23 mouse cellular contexts compared by ENCODE assay signal in genomic region chr17:34384699-34385098, GRCm38 (mm10). TPM values are rescaled to one million over a fixed set of nuclear protein-coding genes. Genes with fewer than 3 reads are reported as not detected.
"Had no signal": no experiment of that assay in that cellular context is flagged by ENCODE, and none has a peak within 500 bp of the region (broad histone marks: within the 10 kb centered on the region; RNA-seq: fewer than 3 reads in every experiment).

No protein-coding gene starts in this region.

- DNase-seq: liver, embryonic 13.5 days; liver, postnatal 0 days; lung, adult 2 months; lung, postnatal 14 days; lung, postnatal 36 days; retina, postnatal 1 day; right cerebral cortex, adult 18-20 months; right cerebral cortex, postnatal 14 days; thymus, adult 18-20 months; thymus, postnatal 14 days; thymus, postnatal 36 days had no signal

- ATAC-seq: liver, postnatal 0 days; lung, postnatal 0 days; midbrain, embryonic 13.5 days; midbrain, embryonic 15.5 days had no signal

- H3K36me3 ChIP-seq: liver, embryonic 13.5 days; liver, embryonic 15.5 days; lung, embryonic 15.5 days; midbrain, embryonic 13.5 days; midbrain, embryonic 15.5 days; neural tube, embryonic 12.5 days; stomach, embryonic 15.5 days had no signal

- H3K27ac ChIP-seq: liver, embryonic 13.5 days; liver, embryonic 15.5 days; lung, embryonic 15.5 days; macrophage; midbrain, embryonic 13.5 days; midbrain, embryonic 15.5 days; neural tube, embryonic 12.5 days; stomach, embryonic 15.5 days had no signal

- H3K27me3 ChIP-seq: liver, embryonic 13.5 days; lung, embryonic 15.5 days; midbrain, embryonic 13.5 days; midbrain, embryonic 15.5 days; neural tube, embryonic 12.5 days; stomach, embryonic 15.5 days had no signal

- H3K9me3 ChIP-seq: liver, embryonic 13.5 days; liver, embryonic 15.5 days; lung, embryonic 15.5 days; megakaryocyte, embryonic 14.5 days; midbrain, embryonic 13.5 days; midbrain, embryonic 15.5 days; neural tube, embryonic 12.5 days; stomach, embryonic 15.5 days had no signal

- H3K4me3 ChIP-seq: liver, embryonic 13.5 days; liver, embryonic 15.5 days; lung, embryonic 15.5 days; megakaryocyte, embryonic 14.5 days; midbrain, embryonic 13.5 days; midbrain, embryonic 15.5 days; neural tube, embryonic 12.5 days; stomach, embryonic 15.5 days had no signal

- H3K4me2 ChIP-seq: liver, embryonic 13.5 days; liver, embryonic 15.5 days; lung, embryonic 15.5 days; midbrain, embryonic 11.5 days; midbrain, embryonic 13.5 days; midbrain, embryonic 15.5 days; neural tube, embryonic 12.5 days; stomach, embryonic 15.5 days had no signal

- H3K4me1 ChIP-seq: liver, embryonic 13.5 days; liver, embryonic 15.5 days; lung, embryonic 15.5 days; midbrain, embryonic 13.5 days; midbrain, embryonic 15.5 days; neural tube, embryonic 12.5 days; stomach, embryonic 15.5 days had no signal

- H3K9ac ChIP-seq: liver, embryonic 13.5 days; liver, embryonic 15.5 days; liver, postnatal 0 days; lung, embryonic 15.5 days; midbrain, embryonic 13.5 days; midbrain, embryonic 15.5 days; neural tube, embryonic 12.5 days; stomach, embryonic 15.5 days had no signal

RNA-seq across cellular contexts. Expression of gene Btnl1, which starts 7.8 kb away (rescaled TPM):
- polyA plus RNA-seq: liver, embryonic 13.5 days; liver, embryonic 15.5 days; liver, postnatal 0 days; lung, embryonic 15.5 days; lung, postnatal 0 days; macrophage; midbrain, embryonic 11.5 days; midbrain, embryonic 13.5 days; midbrain, embryonic 15.5 days; midbrain, postnatal 0 days; neural tube, embryonic 12.5 days; neural tube, embryonic 14.5 days had no signal

RNA-seq across cellular contexts. Expression of gene BC051142, which starts 13.9 kb away (rescaled TPM):
- polyA plus RNA-seq: liver, embryonic 15.5 days had no signal

RNA-seq across cellular contexts. Expression of gene Btnl2, which starts 30.1 kb away (rescaled TPM):
- polyA plus RNA-seq: liver, postnatal 0 days; lung, postnatal 0 days; midbrain, embryonic 13.5 days; midbrain, embryonic 15.5 days; midbrain, postnatal 0 days; neural tube, embryonic 12.5 days; neural tube, embryonic 14.5 days had no signal

RNA-seq across cellular contexts. Expression of gene H2-Eb2, which starts 59.2 kb away (rescaled TPM):
- polyA plus RNA-seq: liver, embryonic 13.5 days; liver, embryonic 15.5 days; liver, postnatal 0 days; lung, postnatal 0 days; midbrain, embryonic 11.5 days; midbrain, embryonic 13.5 days; neural tube, embryonic 12.5 days; stomach, embryonic 15.5 days had no signal
